Comparison of ENCODE assay signal across 29 mouse cellular contexts in the genomic region with DNA sequence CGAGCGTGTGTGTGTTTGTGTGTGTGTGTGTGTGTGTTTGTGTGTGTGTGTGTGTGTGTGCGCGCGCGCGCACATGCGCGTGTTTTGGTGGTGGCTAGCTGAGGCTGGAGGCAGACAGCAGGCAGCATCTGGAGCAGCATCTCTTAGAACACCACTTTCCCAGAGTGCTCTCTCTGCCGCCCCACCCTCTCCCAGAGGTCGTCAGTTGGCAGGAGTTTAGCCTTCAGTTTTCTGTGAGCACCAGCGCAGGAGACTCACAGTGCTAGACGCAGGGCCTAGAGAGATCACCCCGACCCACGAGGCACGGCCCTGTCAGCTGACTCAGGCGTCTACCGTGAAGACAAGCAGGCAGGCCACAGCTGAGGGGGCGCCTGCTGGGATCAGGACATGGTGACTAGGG. TPM values are rescaled to one million over a fixed set of nuclear protein-coding genes. Genes with fewer than 3 reads are reported as not detected.
DNase-seq lines count a peak whose midpoint lies in the region; ATAC-seq and TF ChIP-seq lines count a peak whose summit lies in the region.
"Had no signal": no experiment of that assay in that cellular context is flagged by ENCODE, and none has a peak within 500 bp of the region (broad histone marks: within the 10 kb centered on the region; RNA-seq: fewer than 3 reads in every experiment).

No protein-coding gene starts in this region.

- dilution Hi-C loops in CH12.LX (cut with MboI; ENCODE audit: extremely low pct_ligation_motif_present, extremely low pct_unique_long_range_greater_than_20kb, low sequenced_read_pairs), result no loop called here

- TF ChIP-seq POLR2A in CH12.LX (IDR thresholded peaks at IDR 0.05; ENCODE audit: low read depth, low read length), result no peak

- no peak overlapping the region for H3K9ac ChIP-seq in CH12.LX (ENCODE audit: insufficient read depth, low read depth)
- H3K9ac ChIP-seq: embryonic facial prominence, embryonic 15.5 days; hindbrain, embryonic 15.5 days; neural tube, embryonic 13.5 days had no signal

- DNase-seq in gastrocnemius, adult 18-20 months (ENCODE audit: low spot score), result peak; percentile 78
- DNase-seq in gastrocnemius, postnatal 10 days, result no peak
- DNase-seq in CH12.LX (ENCODE audit: extremely low read depth) (no peak), ZHBTc4 (ENCODE audit: low read depth, low spot score) (peak; percentile 45)
- DNase-seq in gastrocnemius, postnatal 36 days, result peak; percentile 59 to 60
- no peak for DNase-seq in kidney, postnatal 14 days
- DNase-seq in kidney, adult 9 months, result no peak
- DNase-seq: adrenal gland, postnatal 10 days; cerebellum, adult 8-10 months; kidney, adult 2 months; kidney, postnatal 10 days; left cerebral cortex, postnatal 4 days; liver; lung, postnatal 4 days; right cerebral cortex, postnatal 4 days had no signal

- no peak for ATAC-seq in megakaryocyte, adult 5-6 weeks (ENCODE audit: poor library complexity, severe bottlenecking)
- ATAC-seq: forebrain, embryonic 16.5 days; midbrain, embryonic 16.5 days had no signal

- no peak overlapping the region for H3K4me3 ChIP-seq in CH12.LX (replicated peaks in 1 of 3; ENCODE audit: low read depth in 2 of 3, low read length in 2 of 3, poor library complexity in 1 of 3)
- H3K4me3 ChIP-seq: embryonic facial prominence, embryonic 15.5 days; hindbrain, embryonic 15.5 days; myocyte; neural tube, embryonic 13.5 days had no signal

- TF ChIP-seq RAD21 in CH12.LX (IDR thresholded peaks at IDR 0.05; ENCODE audit: low read depth, low read length), result no peak

- H3K79me2 ChIP-seq in CH12.LX (replicated peaks; ENCODE audit: control insufficient read depth, extremely low read depth, insufficient read depth, poor library complexity, severe bottlenecking), result no peaks in the 10 kb centered on the region

- H3K36me3 ChIP-seq in CH12.LX (replicated peaks in 1 of 2; ENCODE audit: control insufficient read depth in 1 of 2, insufficient read depth in 1 of 2, low read length in 1 of 2), result peaks cover 50 to 88% of the 10 kb centered on the region in 2 experiments

- no peaks in the 10 kb centered on the region for H3K27me3 ChIP-seq in CH12.LX (replicated peaks)
- H3K27me3 ChIP-seq: embryonic facial prominence, embryonic 15.5 days; hindbrain, embryonic 15.5 days; neural tube, embryonic 13.5 days had no signal

- H3K4me1 ChIP-seq in CH12.LX (ENCODE audit: control insufficient read depth in 1 of 2, insufficient read depth in 2 of 2), result peaks cover 10 to 47% of the 10 kb centered on the region in 2 experiments
- H3K4me1 ChIP-seq: neural tube, embryonic 13.5 days had no signal

- no peak for TF ChIP-seq CTCF in CH12.LX (conservative IDR thresholded peaks at IDR 0.05 in 1 of 2, IDR thresholded peaks at IDR 0.05 in 1 of 2; ENCODE audit: low read depth in 2 of 2, low read length in 2 of 2)

- peaks cover 12% of the 10 kb centered on the region for H3K9me3 ChIP-seq in CH12.LX (replicated peaks; ENCODE audit: low read length)
- H3K9me3 ChIP-seq: embryonic facial prominence, embryonic 15.5 days; hindbrain, embryonic 15.5 days; neural tube, embryonic 13.5 days had no signal

- H3K27ac ChIP-seq in CH12.LX (ENCODE audit: insufficient read depth, low read depth), result 0 out of 2 replicates have a peak overlapping the region, but pooled peaks have one; percentile 33
- H3K27ac ChIP-seq: embryonic facial prominence, embryonic 15.5 days; hindbrain, embryonic 15.5 days; neural tube, embryonic 13.5 days; stomach, postnatal 0 days had no signal

- in situ Hi-C loops in CH12.LX (cut with MboI; ENCODE audit: low pct_ligation_motif_present, low pct_unique_long_range_greater_than_20kb, low sequenced_read_pairs), result no loop called here

- intact Hi-C loops in gastrocnemius, postnatal 36 days (cut with DNase I), result loop anchor here (5.0 kb wide), 1 partner anchor 58 kb away; the partner anchor contains the start of gene Fmnl1

- no peak overlapping the region for H3K4me2 ChIP-seq in CH12.LX (ENCODE audit: insufficient read depth, low read depth, poor library complexity, severe bottlenecking)
- H3K4me2 ChIP-seq: embryonic facial prominence, embryonic 15.5 days; hindbrain, embryonic 15.5 days; neural tube, embryonic 13.5 days had no signal

- no peak for TF ChIP-seq EP300 in CH12.LX (IDR thresholded peaks at IDR 0.05; ENCODE audit: low read length)

TF ChIP-seq in CH12.LX, 34 proteins besides CTCF, POLR2A, EP300 and RAD21:
- TF ChIP-seq CHD2 (IDR thresholded peaks at IDR 0.05; ENCODE audit: low read length) (no peak), ETS1 (conservative IDR thresholded peaks at IDR 0.05; ENCODE audit: low read depth, low read length) (no peak), JUND (conservative IDR thresholded peaks at IDR 0.05; ENCODE audit: low read depth, low read length) (no peak), POLR2AphosphoS2 (IDR thresholded peaks at IDR 0.05; ENCODE audit: low read depth, low read length) (no peak), TCF12 (IDR thresholded peaks at IDR 0.05; ENCODE audit: low read depth, low read length) (no peak), MAZ (IDR thresholded peaks at IDR 0.05; ENCODE audit: low read depth, low read length) (no peak), MAX (IDR thresholded peaks at IDR 0.05; ENCODE audit: low read length) (no peak), UBTF (IDR thresholded peaks at IDR 0.05; ENCODE audit: low read depth, low read length) (no peak), KAT2A (IDR thresholded peaks at IDR 0.05; ENCODE audit: insufficient replicate concordance, low read length) (no peak), E2F4 (IDR thresholded peaks at IDR 0.05; ENCODE audit: insufficient replicate concordance, low read depth, low read length) (no peak), NELFE (IDR thresholded peaks at IDR 0.05; ENCODE audit: low read depth, low read length) (no peak), PAX5 (IDR thresholded peaks at IDR 0.05; ENCODE audit: low read length) (no peak), CHD1 (IDR thresholded peaks at IDR 0.05; ENCODE audit: low read depth, low read length) (no peak), JUN (IDR thresholded peaks at IDR 0.05; ENCODE audit: insufficient read depth, low read depth, low read length) (no peak), MYC (IDR thresholded peaks at IDR 0.05; ENCODE audit: low read depth, low read length) (no peak), ZNF384 (IDR thresholded peaks at IDR 0.05; ENCODE audit: low read depth, low read length) (no peak), BHLHE40 (IDR thresholded peaks at IDR 0.05; ENCODE audit: low read depth, low read length) (no peak), ZKSCAN1 (IDR thresholded peaks at IDR 0.05; ENCODE audit: borderline replicate concordance, low read depth, low read length) (no peak), ZC3H11A (IDR thresholded peaks at IDR 0.05; ENCODE audit: low read depth, low read length) (no peak), MAFK (IDR thresholded peaks at IDR 0.05; ENCODE audit: insufficient replicate concordance, low read length) (no peak)

RNA-seq across cellular contexts. Expression of gene Spata32, which starts 12.4 kb away (rescaled TPM):
- not detected for total RNA-seq in gastrocnemius, adult 18-20 months (2021)
- total RNA-seq in gastrocnemius, postnatal 10 days (2021), result not detected
- total RNA-seq in CH12.LX (2012; rRNA removed) (not detected in 2 replicates), CH12.LX (2014; rRNA removed) (not detected in 2 replicates)
- not detected in 2 replicates for polyA plus RNA-seq in CH12.LX (2012; ENCODE audit: insufficient read length, low read depth)
- not detected for total RNA-seq in gastrocnemius, postnatal 36 days (2021)
- not detected in 2 replicates for total RNA-seq in megakaryocyte, adult 5-6 weeks (2015)
- not detected in 2 replicates for total RNA-seq in megakaryocyte, adult 5-6 weeks (2017)
- total RNA-seq: adrenal gland, postnatal 10 days; hematopoietic stem cell, adult 5-6 weeks; MEL had no signal
- polyA plus RNA-seq: embryonic facial prominence, embryonic 15.5 days; forebrain, embryonic 16.5 days; intestine, embryonic 14.5 days; kidney, adult 2 months; liver, embryonic 16.5 days; lung, embryonic 16.5 days; stomach, postnatal 0 days; thymus, postnatal 0 days had no signal

RNA-seq across cellular contexts. Expression of gene 1700023F06Rik, which starts 22.3 kb away (rescaled TPM):
- not detected for total RNA-seq in gastrocnemius, adult 18-20 months (2021)
- not detected for total RNA-seq in gastrocnemius, postnatal 10 days (2021)
- total RNA-seq in CH12.LX (2012; rRNA removed) (not detected in 2 replicates), CH12.LX (2014; rRNA removed) (not detected in 2 replicates)
- not detected in 2 replicates for polyA plus RNA-seq in CH12.LX (2012; ENCODE audit: insufficient read length, low read depth)
- total RNA-seq in gastrocnemius, postnatal 36 days (2021), result not detected
- not detected in 2 replicates for total RNA-seq in megakaryocyte, adult 5-6 weeks (2015)
- not detected in 2 replicates for total RNA-seq in megakaryocyte, adult 5-6 weeks (2017)
- total RNA-seq: hematopoietic stem cell, adult 5-6 weeks; MEL had no signal
- polyA plus RNA-seq: liver, embryonic 16.5 days; myocyte had no signal

RNA-seq across cellular contexts. Expression of gene Map3k14, which starts 36.6 kb away (rescaled TPM):
- 1 to 10 TPM; 3.2 to 4.0 TPM for total RNA-seq in gastrocnemius, adult 18-20 months (2021)
- total RNA-seq in gastrocnemius, postnatal 10 days (2021), result 1 to 10 TPM; 3.3 to 5.0 TPM
- total RNA-seq in CH12.LX (2012; rRNA removed) (9.9 TPM in 2 replicates), CH12.LX (2014; rRNA removed) (4.2 and 4.5 TPM in 2 replicates)
- polyA plus RNA-seq in CH12.LX (2012; ENCODE audit: insufficient read length, low read depth), result 9.0 and 11.2 TPM in 2 replicates
- 1 to 10 TPM; 1.9 to 2.6 TPM for total RNA-seq in gastrocnemius, postnatal 36 days (2021)
- 14.5 and 16.6 TPM in 2 replicates for total RNA-seq in megakaryocyte, adult 5-6 weeks (2015)
- total RNA-seq in megakaryocyte, adult 5-6 weeks (2017), result 15.4 and 15.7 TPM in 2 replicates

RNA-seq across cellular contexts. Expression of gene Fmnl1, which starts 59.7 kb away (rescaled TPM):
- total RNA-seq in gastrocnemius, adult 18-20 months (2021), result 1 to 10 TPM; 5.1 to 8.1 TPM
- total RNA-seq in gastrocnemius, postnatal 10 days (2021), result 1 to 10 TPM; 6.3 to 8.9 TPM
- 35.0 and 36.5 TPM in 2 replicates for total RNA-seq in CH12.LX (2012; rRNA removed)
- 5.6 and 6.9 TPM in 2 replicates for total RNA-seq in CH12.LX (2014; rRNA removed)
- polyA plus RNA-seq in CH12.LX (2012; ENCODE audit: insufficient read length, low read depth), result 104 and 118 TPM in 2 replicates
- total RNA-seq in gastrocnemius, postnatal 36 days (2021), result 1 to 10 TPM; 3.6 to 5.6 TPM
- 387 and 407 TPM in 2 replicates for total RNA-seq in megakaryocyte, adult 5-6 weeks (2015)
- 126 and 152 TPM in 2 replicates for total RNA-seq in megakaryocyte, adult 5-6 weeks (2017)

Comparison
In these comparisons a context has a peak if more than half of its experiments do, and no peak if none do; other contexts are left out.
1. DNase-seq: peak in gastrocnemius, adult 18-20 months (single experiment), ZHBTc4 (single experiment) and gastrocnemius, postnatal 36 days (2 of 2); none in gastrocnemius, postnatal 10 days (single experiment), CH12.LX (single experiment), kidney, postnatal 14 days (single experiment) and kidney, adult 9 months (single experiment).